Mouse (Mus musculus) retina, postnatal 7 days (tissue): ENCODE results near the gene Rif1.

Experiments
- DNase-seq: peaks from one replicate; pipeline ENCODE4 v3.0.0-alpha.2; 2012; ENCODE audit warnings: low read depth, low spot score

Gene Rif1

GRCm38 (mm10) chr2:52072491-52073140, at the start of gene Rif1:
Gene Rif1 (plus strand): TSS chr2:52072832.
- DNase-seq: peak; percentile 75

DNA sequence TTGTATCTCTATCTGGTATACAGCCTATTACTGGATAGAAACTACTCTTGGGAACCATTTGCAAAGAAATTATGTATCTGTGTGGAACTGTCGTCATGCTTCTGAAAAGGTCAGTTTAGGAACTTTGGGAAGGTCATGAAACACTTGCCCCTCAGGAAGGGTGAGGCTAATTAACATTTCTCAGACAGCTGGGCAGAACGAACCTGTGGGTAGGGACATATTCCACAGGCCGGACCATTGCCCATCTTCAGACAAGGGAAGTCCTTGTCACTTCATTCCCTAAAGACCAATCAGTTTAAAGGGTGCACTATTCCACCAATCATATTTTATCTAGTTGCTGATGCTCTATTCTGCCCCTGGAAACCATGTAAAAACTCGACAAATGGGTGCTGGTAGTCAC, 45.6 kb upstream of the Rif1 start:
- no peak for DNase-seq

DNA sequence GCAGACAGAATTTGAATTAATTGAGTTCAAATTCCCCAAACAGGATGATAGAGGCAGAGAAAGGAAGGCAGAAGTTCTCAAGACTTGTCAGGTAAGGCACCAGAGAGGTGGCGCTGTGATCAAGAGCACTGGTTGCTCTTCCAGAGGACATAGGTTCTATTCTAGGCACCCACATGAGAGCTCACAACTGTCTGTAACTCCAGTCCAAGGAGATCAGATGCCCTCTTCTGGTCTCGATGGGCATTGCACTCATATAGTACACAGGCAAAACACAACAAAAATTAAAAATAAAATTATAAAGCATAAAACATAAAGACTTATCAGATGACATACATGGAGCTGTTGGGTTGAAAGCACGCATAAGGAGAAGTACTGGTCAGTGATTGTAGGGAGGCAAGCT, 43.2 kb upstream of the Rif1 start:
- no peak for DNase-seq

- DNase-seq: no peak
Measured at GRCm38 (mm10) chr2:52031491-52031890, 41.1 kb upstream of the Rif1 start.

DNA sequence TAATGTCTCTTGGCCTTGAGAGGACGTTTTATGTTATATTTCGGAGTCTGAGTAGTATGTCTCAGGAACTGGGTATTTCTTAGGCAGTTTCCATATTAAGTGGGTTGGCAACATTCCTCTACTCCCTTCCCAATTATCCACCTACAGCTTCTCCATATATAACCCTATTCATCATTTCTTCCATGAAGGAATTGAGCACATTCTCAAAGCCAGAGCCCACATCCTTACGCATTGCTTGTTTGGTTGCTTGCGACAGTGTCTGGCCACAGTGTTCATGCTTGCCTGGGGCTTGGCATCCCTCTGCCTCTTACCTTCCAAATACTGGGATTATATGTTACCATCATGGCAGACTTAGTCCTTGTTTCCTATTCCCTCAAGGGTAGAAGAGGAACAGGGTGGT, 38.0 kb upstream of the Rif1 start:
- DNase-seq: no peak

DNA sequence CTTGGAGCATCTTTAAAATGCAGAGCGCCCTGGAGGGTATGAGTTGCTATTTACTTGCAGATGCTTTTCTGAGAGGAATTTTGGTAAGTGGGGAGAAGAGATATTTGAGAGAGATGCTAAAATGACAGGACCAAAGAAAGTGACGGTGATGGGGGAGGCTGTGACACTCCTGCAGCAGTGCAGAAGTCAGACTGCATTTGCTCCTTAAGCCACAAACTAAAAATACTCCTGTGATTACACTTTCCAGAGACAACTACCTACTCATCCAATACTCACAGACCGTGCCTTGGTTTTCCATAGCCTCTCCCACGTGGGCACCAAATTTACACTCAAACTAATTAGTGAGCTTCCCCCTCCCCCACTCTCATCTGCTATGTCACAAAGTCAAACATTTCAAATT, 37.5 kb upstream of the Rif1 start:
- no peak for DNase-seq

DNA sequence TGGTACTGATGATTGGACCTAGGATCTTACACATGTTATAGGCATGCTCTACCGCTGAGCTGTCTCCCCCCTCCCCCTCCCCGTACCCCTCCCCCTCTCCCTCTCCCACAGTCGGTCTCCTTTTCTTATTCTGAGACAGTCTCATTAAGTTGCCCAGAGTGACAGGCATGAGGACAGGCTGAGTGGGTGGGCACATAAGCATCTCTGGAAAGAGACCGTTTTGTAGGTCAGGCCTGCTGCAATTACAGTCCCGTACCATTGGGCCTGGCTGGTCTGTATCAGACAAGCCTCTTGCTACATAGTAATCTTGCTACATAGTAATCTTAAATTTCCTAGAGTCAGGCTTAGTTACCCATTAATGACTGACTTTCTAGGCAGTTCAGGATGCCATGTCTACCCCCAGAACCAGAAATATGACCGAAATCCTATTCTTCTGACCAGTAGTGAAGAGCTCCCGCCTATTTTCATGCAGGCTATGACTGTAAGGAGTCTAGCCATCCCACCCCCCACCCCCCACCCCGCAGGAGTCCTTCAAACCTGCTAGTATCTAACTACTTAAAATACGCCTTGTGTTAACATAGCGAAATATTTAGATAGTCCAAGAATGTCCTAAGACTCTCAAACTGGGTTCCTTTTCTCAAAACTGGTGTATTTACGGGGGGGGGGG, 35.6 kb upstream of the Rif1 start:
- no peak for DNase-seq

DNA sequence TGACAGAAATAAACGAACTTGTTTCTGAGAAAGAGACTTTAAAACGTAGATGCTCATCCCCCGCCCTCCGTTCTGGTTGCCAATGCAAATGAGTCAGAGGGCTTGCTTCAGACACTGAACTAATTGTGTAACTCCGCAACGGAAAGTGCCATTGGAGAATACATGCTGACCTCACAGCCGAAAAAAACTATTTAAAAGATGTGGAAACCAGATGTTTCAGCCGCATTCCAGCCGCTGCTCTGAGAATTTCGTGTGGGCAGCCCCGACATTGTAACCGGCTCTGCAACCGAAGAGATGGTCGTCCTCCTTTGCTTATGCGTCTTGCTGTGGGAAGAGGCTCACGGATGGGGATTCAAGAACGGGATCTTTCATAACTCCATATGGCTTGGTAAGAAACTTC, 34.8 kb upstream of the Rif1 start, which contains the start of gene Tnfaip6:
Tnfaip6 (plus strand) TSS at position 128 of the 400 bp plus-strand sequence.
- DNase-seq: no peak

GRCm38 (mm10) chr2:52038558-52038957, 34.1 kb upstream of the Rif1 start:
- no peak for DNase-seq

DNA sequence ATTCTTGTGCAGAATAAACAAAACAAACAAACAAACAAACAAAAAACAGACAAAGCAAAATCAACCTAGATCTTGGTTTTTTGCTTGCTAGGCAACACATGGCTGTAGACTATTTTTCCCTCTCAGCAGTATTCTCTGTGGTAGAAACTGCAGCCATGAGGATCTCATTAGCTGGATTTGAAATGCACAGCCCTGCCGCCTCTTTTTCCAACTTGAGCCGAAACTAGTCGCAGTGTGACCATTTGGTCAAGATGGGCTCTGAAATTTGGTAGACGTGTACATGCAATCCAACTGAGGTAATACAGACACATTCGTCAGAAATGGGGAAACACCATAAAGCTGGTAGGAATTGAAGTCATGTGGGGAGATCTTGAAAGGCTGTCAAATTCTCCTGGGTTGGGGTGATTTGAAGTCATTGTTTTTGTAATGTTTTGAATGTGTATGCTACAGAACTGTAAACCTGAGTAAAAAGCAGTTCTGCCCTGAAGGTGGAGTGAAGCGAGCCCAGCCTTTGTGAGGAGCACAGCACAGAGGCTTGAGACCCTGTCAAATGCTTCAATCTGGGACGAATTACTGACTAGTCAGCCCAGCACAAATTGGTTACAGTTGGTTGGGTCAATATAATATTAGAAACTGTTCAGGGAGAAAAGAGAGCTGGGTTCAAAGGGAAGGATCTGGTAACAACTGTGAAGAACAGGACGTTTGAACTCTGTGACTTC, 33.4 kb upstream of the Rif1 start:
- DNase-seq: no peak

- DNase-seq: no peak
Measured at GRCm38 (mm10) chr2:52042132-52042531, 30.5 kb upstream of the Rif1 start.

- no peak for DNase-seq
Measured at GRCm38 (mm10) chr2:52042714-52043113, 29.9 kb upstream of the Rif1 start.

DNA sequence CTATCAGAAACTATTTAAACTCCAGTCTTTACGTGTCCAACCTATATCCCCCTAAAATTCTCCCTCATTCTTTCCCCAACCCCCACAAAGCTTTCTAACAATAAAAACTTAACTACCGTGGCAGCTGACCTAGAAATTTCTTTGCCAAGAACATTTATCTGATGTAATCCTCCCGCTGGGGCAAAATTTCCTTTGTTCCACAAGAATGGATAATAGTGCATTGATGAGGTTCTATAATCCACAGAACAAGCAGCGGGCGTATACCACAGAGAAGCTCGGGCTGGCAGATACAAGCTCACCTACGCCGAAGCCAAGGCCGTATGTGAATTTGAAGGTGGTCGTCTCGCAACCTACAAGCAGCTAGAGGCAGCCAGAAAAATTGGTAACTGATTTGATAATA, 29.1 kb upstream of the Rif1 start:
- no peak for DNase-seq

- no peak for DNase-seq
Measured at GRCm38 (mm10) chr2:52046032-52046431, 26.6 kb upstream of the Rif1 start.

GRCm38 (mm10) chr2:52050823-52051222, 21.8 kb upstream of the Rif1 start:
- DNase-seq: no peak

- no peak for DNase-seq
Measured at GRCm38 (mm10) chr2:52052335-52052734, 20.3 kb upstream of the Rif1 start.

DNA sequence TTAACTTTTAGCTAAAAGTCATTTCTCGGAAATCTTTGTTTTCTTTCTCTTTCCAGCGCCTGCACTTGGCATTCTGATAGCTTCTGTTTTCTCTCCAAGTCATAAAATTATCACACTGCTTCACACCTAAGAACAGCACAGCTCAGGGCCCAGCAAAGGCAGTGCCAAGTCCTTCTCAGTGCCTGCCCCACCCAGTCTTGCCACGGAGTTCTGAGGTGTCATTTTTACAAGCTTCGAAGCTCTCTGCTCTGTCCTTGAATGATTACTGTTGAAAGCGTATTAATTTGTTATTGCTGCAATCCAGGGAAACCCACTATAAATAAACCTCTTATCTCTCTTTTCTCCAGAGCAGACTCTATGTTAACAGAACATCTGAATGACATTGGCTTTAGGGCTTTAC, 19.1 kb upstream of the Rif1 start:
- no peak for DNase-seq

- DNase-seq: no peak
Measured at GRCm38 (mm10) chr2:52055616-52056015, 17.0 kb upstream of the Rif1 start.

- no peak for DNase-seq
Measured at GRCm38 (mm10) chr2:52057099-52057498, 15.5 kb upstream of the Rif1 start.

DNA sequence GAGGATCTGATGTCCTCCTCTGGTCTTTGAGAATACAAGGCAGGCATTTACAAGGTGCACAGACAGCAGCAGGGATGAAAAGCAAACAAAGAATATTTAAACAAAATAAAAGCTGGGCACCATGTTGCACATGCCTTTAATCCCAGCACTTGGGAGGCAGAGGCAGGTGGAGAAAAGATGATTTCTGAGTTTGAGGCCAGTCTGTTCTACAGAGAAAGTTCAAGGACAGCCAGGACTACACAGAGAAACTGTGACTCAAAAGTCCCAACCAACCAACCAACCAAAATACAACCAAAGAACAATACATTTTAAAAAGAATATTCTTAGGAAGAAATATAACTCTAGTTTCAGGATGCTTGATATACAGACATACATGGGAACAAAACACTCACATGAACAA, 15.0 kb upstream of the Rif1 start:
- DNase-seq: no peak

- DNase-seq: no peak
Measured at GRCm38 (mm10) chr2:52068641-52069040, 4.0 kb upstream of the Rif1 start.

DNA sequence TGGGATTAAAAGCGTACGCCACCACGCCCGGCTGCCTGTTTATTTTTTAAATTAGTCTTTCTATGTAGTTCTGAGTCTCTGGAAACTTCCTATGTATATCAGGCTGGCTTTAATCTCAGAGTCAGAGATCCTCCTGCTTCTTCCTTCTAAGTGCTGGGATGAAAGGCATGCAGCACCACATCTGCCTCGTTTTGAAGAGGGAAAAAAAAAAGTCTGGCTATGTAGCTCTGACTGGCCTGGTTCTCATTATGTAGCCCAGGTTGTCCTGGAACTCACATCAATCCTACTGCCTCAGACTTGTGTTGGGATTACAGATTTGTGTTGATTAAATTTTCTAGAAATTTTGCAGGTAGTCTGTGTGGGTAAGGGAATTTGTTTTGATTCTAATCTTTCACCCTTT, 1.8 kb upstream of the Rif1 start:
- DNase-seq: no peak
